In the genomic region with DNA sequence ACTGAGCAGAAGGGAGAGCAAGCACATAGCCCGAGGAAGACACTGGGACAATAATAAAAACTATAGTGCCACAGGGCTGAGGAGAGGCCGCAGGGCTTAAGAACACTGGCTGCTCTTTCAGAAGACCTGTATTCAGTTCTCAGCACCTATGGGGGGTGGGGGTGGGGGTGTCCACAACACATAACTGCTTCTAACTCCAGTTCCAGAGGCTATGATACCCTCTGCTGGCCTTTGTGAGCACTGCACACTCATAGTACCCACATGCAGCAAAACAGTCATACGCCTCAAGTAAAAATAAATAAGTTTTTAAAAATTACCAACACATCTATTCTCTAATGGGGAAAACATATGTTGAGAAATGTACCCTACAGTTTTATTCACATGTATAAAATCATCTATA, we compare ENCODE assay signal across 15 mouse cellular contexts. TPM values are rescaled to one million over a fixed set of nuclear protein-coding genes. Genes with fewer than 3 reads are reported as not detected.
DNase-seq lines count a peak whose midpoint lies in the region; ATAC-seq and TF ChIP-seq lines count a peak whose summit lies in the region.
"Had no signal": no experiment of that assay in that cellular context is flagged by ENCODE, and none has a peak within 500 bp of the region (broad histone marks: within the 10 kb centered on the region; RNA-seq: fewer than 3 reads in every experiment).

No protein-coding gene starts in this region.

- H3K4me3 ChIP-seq in intestine, postnatal 0 days (ENCODE audit: low read depth, low read length): no peak overlapping the region
- no peak overlapping the region for H3K4me3 ChIP-seq in intestine, embryonic 15.5 days (replicated peaks)
- H3K4me3 ChIP-seq in midbrain, postnatal 0 days (ENCODE audit: low read depth, low read length): no peak overlapping the region
- H3K4me3 ChIP-seq in midbrain, embryonic 15.5 days: no peak overlapping the region
- no peak overlapping the region for H3K4me3 ChIP-seq in small intestine, adult 2 months (ENCODE audit: low read depth, low read length)
- H3K4me3 ChIP-seq in forebrain, embryonic 14.5 days (ENCODE audit: low read depth, low read length): no peak overlapping the region
- H3K4me3 ChIP-seq: hindbrain, embryonic 10.5 days; midbrain, embryonic 12.5 days had no signal

- no peaks in the 10 kb centered on the region for H3K4me1 ChIP-seq in intestine, postnatal 0 days (replicated peaks; ENCODE audit: control insufficient read depth, insufficient read depth, low read length)
- no peaks in the 10 kb centered on the region for H3K4me1 ChIP-seq in intestine, embryonic 15.5 days (replicated peaks)
- H3K4me1 ChIP-seq in midbrain, postnatal 0 days (ENCODE audit: insufficient read depth, low read length): no peaks in the 10 kb centered on the region
- no peaks in the 10 kb centered on the region for H3K4me1 ChIP-seq in midbrain, embryonic 15.5 days
- H3K4me1 ChIP-seq in small intestine, adult 2 months (ENCODE audit: control insufficient read depth, insufficient read depth, insufficient read length, low read length): no peaks in the 10 kb centered on the region
- no peaks in the 10 kb centered on the region for H3K4me1 ChIP-seq in forebrain, embryonic 14.5 days (ENCODE audit: control insufficient read depth, insufficient read depth, low read length)
- H3K4me1 ChIP-seq: hindbrain, embryonic 10.5 days; midbrain, embryonic 12.5 days had no signal

- no peak overlapping the region for H3K4me2 ChIP-seq in intestine, postnatal 0 days (replicated peaks; ENCODE audit: low read depth)
- no peak overlapping the region for H3K4me2 ChIP-seq in intestine, embryonic 15.5 days (replicated peaks)
- no peak overlapping the region for H3K4me2 ChIP-seq in midbrain, postnatal 0 days (ENCODE audit: low read depth, low read length, poor library complexity, severe bottlenecking)
- no peak overlapping the region for H3K4me2 ChIP-seq in midbrain, embryonic 15.5 days
- H3K4me2 ChIP-seq in forebrain, embryonic 14.5 days (ENCODE audit: low read length): no peak overlapping the region
- H3K4me2 ChIP-seq: midbrain, embryonic 12.5 days had no signal

- no peak for TF ChIP-seq POLR2A in small intestine, adult 2 months (IDR thresholded peaks at IDR 0.05; ENCODE audit: low read depth, low read length)

- no peak overlapping the region for H3K9ac ChIP-seq in intestine, postnatal 0 days (ENCODE audit: low read depth, low read length)
- no peak overlapping the region for H3K9ac ChIP-seq in intestine, embryonic 15.5 days
- H3K9ac ChIP-seq in midbrain, postnatal 0 days (replicated peaks; ENCODE audit: low read length, poor library complexity, severe bottlenecking): no peak overlapping the region
- no peak overlapping the region for H3K9ac ChIP-seq in midbrain, embryonic 15.5 days
- H3K9ac ChIP-seq in forebrain, embryonic 14.5 days (ENCODE audit: low read length): no peak overlapping the region
- H3K9ac ChIP-seq: midbrain, embryonic 12.5 days had no signal

- 96% methylated on average over 3 of the region's 3 CpGs for WGBS in intestine, postnatal 0 days
- WGBS in intestine, embryonic 15.5 days: 91% methylated on average over 3 of the region's 3 CpGs
- WGBS in midbrain, postnatal 0 days: 98% methylated on average over 3 of the region's 3 CpGs
- 98% methylated on average over 3 of the region's 3 CpGs for WGBS in midbrain, embryonic 15.5 days
- WGBS in small intestine, adult 2 months: 94% methylated on average over 3 of the region's 3 CpGs
- WGBS in forebrain, embryonic 14.5 days: 91% methylated on average over 3 of the region's 3 CpGs

- peaks cover 80% of the 10 kb centered on the region for H3K36me3 ChIP-seq in intestine, postnatal 0 days (ENCODE audit: control insufficient read depth, insufficient read depth)
- peaks cover 67% of the 10 kb centered on the region for H3K36me3 ChIP-seq in intestine, embryonic 15.5 days
- H3K36me3 ChIP-seq in midbrain, postnatal 0 days (ENCODE audit: insufficient read depth, low read length): peaks cover 67% of the 10 kb centered on the region
- H3K36me3 ChIP-seq in midbrain, embryonic 15.5 days (replicated peaks): peaks cover 65% of the 10 kb centered on the region
- H3K36me3 ChIP-seq in small intestine, adult 2 months (ENCODE audit: control insufficient read depth, insufficient read depth, low read length): peaks cover 39% of the 10 kb centered on the region
- peaks cover 98% of the 10 kb centered on the region for H3K36me3 ChIP-seq in forebrain, embryonic 14.5 days (ENCODE audit: control insufficient read depth, insufficient read depth, low read length)

- peak; percentile 51 for TF ChIP-seq CTCF in intestine, postnatal 0 days (IDR thresholded peaks at IDR 0.05; ENCODE audit: low read depth)
- peak; percentile 45 for TF ChIP-seq CTCF in midbrain, postnatal 0 days (IDR thresholded peaks at IDR 0.05)
- peak; percentile 8; the same call in 1 of the 2 replicates for TF ChIP-seq CTCF in small intestine, adult 2 months (IDR thresholded peaks at IDR 0.05; ENCODE audit: extremely low read depth, insufficient read length, insufficient replicate concordance, low read depth, low read length)

- DNase-seq in midbrain, postnatal 0 days (ENCODE audit: low spot score): no peak
- peak; percentile 59 for DNase-seq in R1 (ENCODE audit: low read depth, low spot score)
- no peak for DNase-seq in right cerebral cortex, postnatal 36 days (ENCODE audit: low spot score in 2 of 2)
- DNase-seq in forebrain, embryonic 14.5 days (ENCODE audit: low spot score): no peak
- DNase-seq: cerebellum, adult 11-12 months; kidney, adult 11 months; lung, postnatal 10 days had no signal

- no peak overlapping the region for H3K27ac ChIP-seq in intestine, postnatal 0 days (ENCODE audit: low read depth, low read length)
- no peak overlapping the region for H3K27ac ChIP-seq in intestine, embryonic 15.5 days
- no peak overlapping the region for H3K27ac ChIP-seq in midbrain, postnatal 0 days (ENCODE audit: low read depth, low read length)
- H3K27ac ChIP-seq in midbrain, embryonic 15.5 days: no peak overlapping the region
- H3K27ac ChIP-seq in small intestine, adult 2 months (ENCODE audit: insufficient read depth, low read depth, low read length): no peak overlapping the region
- H3K27ac ChIP-seq in forebrain, embryonic 14.5 days (ENCODE audit: low read depth, low read length): no peak overlapping the region
- H3K27ac ChIP-seq: hindbrain, embryonic 10.5 days; midbrain, embryonic 12.5 days had no signal

- ATAC-seq in intestine, postnatal 0 days: no peak
- no peak for ATAC-seq in intestine, embryonic 15.5 days
- ATAC-seq in midbrain, postnatal 0 days (ENCODE audit: low FRiP score): no peak
- no peak for ATAC-seq in midbrain, embryonic 15.5 days (replicated peaks)
- ATAC-seq in forebrain, embryonic 14.5 days: no peak
- ATAC-seq: activated CD4-positive, CD25-positive, alpha-beta regulatory T cell, adult 4 months had no signal

- H3K27me3 ChIP-seq in intestine, postnatal 0 days (replicated peaks; ENCODE audit: control insufficient read depth, insufficient read depth, low read length): no peaks in the 10 kb centered on the region
- no peaks in the 10 kb centered on the region for H3K27me3 ChIP-seq in intestine, embryonic 15.5 days (replicated peaks)
- H3K27me3 ChIP-seq in midbrain, postnatal 0 days (ENCODE audit: insufficient read depth, low read length): no peaks in the 10 kb centered on the region
- no peaks in the 10 kb centered on the region for H3K27me3 ChIP-seq in midbrain, embryonic 15.5 days (replicated peaks)
- no peaks in the 10 kb centered on the region for H3K27me3 ChIP-seq in small intestine, adult 2 months (ENCODE audit: control insufficient read depth, insufficient read depth, low read length)
- H3K27me3 ChIP-seq in forebrain, embryonic 14.5 days (replicated peaks; ENCODE audit: control insufficient read depth, insufficient read depth, low read length): no peaks in the 10 kb centered on the region
- H3K27me3 ChIP-seq: midbrain, embryonic 12.5 days had no signal

- no peaks in the 10 kb centered on the region for H3K9me3 ChIP-seq in intestine, postnatal 0 days (ENCODE audit: control insufficient read depth)
- no peaks in the 10 kb centered on the region for H3K9me3 ChIP-seq in intestine, embryonic 15.5 days
- H3K9me3 ChIP-seq in midbrain, postnatal 0 days (ENCODE audit: low read length): no peaks in the 10 kb centered on the region
- no peaks in the 10 kb centered on the region for H3K9me3 ChIP-seq in midbrain, embryonic 15.5 days
- H3K9me3 ChIP-seq in forebrain, embryonic 14.5 days (replicated peaks; ENCODE audit: control insufficient read depth, low read length): no peaks in the 10 kb centered on the region
- H3K9me3 ChIP-seq: G1E; hindbrain, embryonic 10.5 days; midbrain, embryonic 12.5 days had no signal

RNA-seq across cellular contexts. Expression of gene Pfas, which starts 13.9 kb away (rescaled TPM):
- 6.4 and 7.2 TPM in 2 replicates for polyA plus RNA-seq in intestine, postnatal 0 days (2015; fragmentation: Nextera tagmentation; extraction: Ambion mirVana)
- 29.7 and 32.1 TPM in 2 replicates for polyA plus RNA-seq in intestine, embryonic 15.5 days (2015; fragmentation: Nextera tagmentation; extraction: Ambion mirVana)
- total RNA-seq in midbrain, postnatal 0 days (2014; rRNA removed): 28.3 and 28.7 TPM in 2 replicates
- polyA plus RNA-seq in midbrain, postnatal 0 days (2015; fragmentation: Nextera tagmentation; extraction: Ambion mirVana): 13.9 and 14.1 TPM in 2 replicates
- 16.9 and 18.7 TPM in 2 replicates for polyA plus RNA-seq in midbrain, embryonic 15.5 days (2015; fragmentation: Nextera tagmentation; extraction: Ambion mirVana)
- 4.7 and 6.0 TPM in 2 replicates for polyA plus RNA-seq in small intestine, adult 2 months (2012; rRNA removed)
- polyA plus RNA-seq in forebrain, embryonic 14.5 days (2014; fragmentation: Nextera tagmentation; extraction: Ambion mirVana): 14.1 and 15.6 TPM in 2 replicates

RNA-seq across cellular contexts. Expression of gene Rangrf, which starts 19.4 kb away (rescaled TPM):
- 13.6 and 16.5 TPM in 2 replicates for polyA plus RNA-seq in intestine, postnatal 0 days (2015; fragmentation: Nextera tagmentation; extraction: Ambion mirVana)
- 61.4 and 62.2 TPM in 2 replicates for polyA plus RNA-seq in intestine, embryonic 15.5 days (2015; fragmentation: Nextera tagmentation; extraction: Ambion mirVana)
- 12.0 and 25.0 TPM in 2 replicates for total RNA-seq in midbrain, postnatal 0 days (2014; rRNA removed)
- polyA plus RNA-seq in midbrain, postnatal 0 days (2015; fragmentation: Nextera tagmentation; extraction: Ambion mirVana): 18.9 and 20.2 TPM in 2 replicates
- 22.0 and 22.7 TPM in 2 replicates for polyA plus RNA-seq in midbrain, embryonic 15.5 days (2015; fragmentation: Nextera tagmentation; extraction: Ambion mirVana)
- 21.2 and 29.7 TPM in 2 replicates for polyA plus RNA-seq in small intestine, adult 2 months (2012; rRNA removed)
- 35.2 and 43.5 TPM in 2 replicates for polyA plus RNA-seq in forebrain, embryonic 14.5 days (2014; fragmentation: Nextera tagmentation; extraction: Ambion mirVana)

RNA-seq across cellular contexts. Expression of gene Ctc1, which starts 21.3 kb away (rescaled TPM):
- polyA plus RNA-seq in intestine, postnatal 0 days (2015; fragmentation: Nextera tagmentation; extraction: Ambion mirVana): 9.4 and 10.7 TPM in 2 replicates
- 35.1 and 38.6 TPM in 2 replicates for polyA plus RNA-seq in intestine, embryonic 15.5 days (2015; fragmentation: Nextera tagmentation; extraction: Ambion mirVana)
- 60.0 and 67.7 TPM in 2 replicates for total RNA-seq in midbrain, postnatal 0 days (2014; rRNA removed)
- polyA plus RNA-seq in midbrain, postnatal 0 days (2015; fragmentation: Nextera tagmentation; extraction: Ambion mirVana): 46.8 and 53.4 TPM in 2 replicates
- polyA plus RNA-seq in midbrain, embryonic 15.5 days (2015; fragmentation: Nextera tagmentation; extraction: Ambion mirVana): 67.0 and 73.5 TPM in 2 replicates
- 14.0 and 20.0 TPM in 2 replicates for polyA plus RNA-seq in small intestine, adult 2 months (2012; rRNA removed)
- polyA plus RNA-seq in forebrain, embryonic 14.5 days (2014; fragmentation: Nextera tagmentation; extraction: Ambion mirVana): 43.4 and 56.1 TPM in 2 replicates

RNA-seq across cellular contexts. Expression of gene Slc25a35, which starts 26.4 kb away (rescaled TPM):
- 1.9 and 2.3 TPM in 2 replicates for polyA plus RNA-seq in intestine, postnatal 0 days (2015; fragmentation: Nextera tagmentation; extraction: Ambion mirVana)
- 2.7 and 2.8 TPM in 2 replicates for polyA plus RNA-seq in intestine, embryonic 15.5 days (2015; fragmentation: Nextera tagmentation; extraction: Ambion mirVana)
- total RNA-seq in midbrain, postnatal 0 days (2014; rRNA removed): 0.93 and 1.4 TPM in 2 replicates
- polyA plus RNA-seq in midbrain, postnatal 0 days (2015; fragmentation: Nextera tagmentation; extraction: Ambion mirVana): 1.5 and 2.0 TPM in 2 replicates
- 1.3 and 1.6 TPM in 2 replicates for polyA plus RNA-seq in midbrain, embryonic 15.5 days (2015; fragmentation: Nextera tagmentation; extraction: Ambion mirVana)
- polyA plus RNA-seq in small intestine, adult 2 months (2012; rRNA removed): 13.7 and 21.5 TPM in 2 replicates
- polyA plus RNA-seq in forebrain, embryonic 14.5 days (2014; fragmentation: Nextera tagmentation; extraction: Ambion mirVana): 0.75 and 1.2 TPM in 2 replicates

RNA-seq across cellular contexts. Expression of gene Arhgef15, which starts 37.1 kb away (rescaled TPM):
- 2.6 and 3.4 TPM in 2 replicates for polyA plus RNA-seq in intestine, postnatal 0 days (2015; fragmentation: Nextera tagmentation; extraction: Ambion mirVana)
- polyA plus RNA-seq in intestine, embryonic 15.5 days (2015; fragmentation: Nextera tagmentation; extraction: Ambion mirVana): 8.1 and 8.6 TPM in 2 replicates
- 23.3 and 50.8 TPM in 2 replicates for total RNA-seq in midbrain, postnatal 0 days (2014; rRNA removed)
- polyA plus RNA-seq in midbrain, postnatal 0 days (2015; fragmentation: Nextera tagmentation; extraction: Ambion mirVana): 27.6 and 34.3 TPM in 2 replicates
- 24.2 and 28.7 TPM in 2 replicates for polyA plus RNA-seq in midbrain, embryonic 15.5 days (2015; fragmentation: Nextera tagmentation; extraction: Ambion mirVana)
- 9.9 and 19.5 TPM in 2 replicates for polyA plus RNA-seq in small intestine, adult 2 months (2012; rRNA removed)
- 5.8 and 6.3 TPM in 2 replicates for polyA plus RNA-seq in forebrain, embryonic 14.5 days (2014; fragmentation: Nextera tagmentation; extraction: Ambion mirVana)
- polyA plus RNA-seq: G1E had no signal
